Mouse (Mus musculus) liver, embryonic 15.5 days (tissue): ENCODE data around the gene Mybpc2. TPM values are rescaled to one million over a fixed set of nuclear protein-coding genes. Genes with fewer than 3 reads are reported as not detected.

Experiments
- ATAC-seq: fragments of 200-750 bp; cut with Nextera tagmentation; 2 replicates; pipeline ENCODE4 v1.8.0; 2017; ENCODE audit warnings: moderate number of reproducible peaks, mild to moderate bottlenecking, moderate library complexity; ENCODE audit not compliant: insufficient read depth
- H3K27ac ChIP-seq: fragments of 300-500 bp; sonication (generic); replicated peaks from 2 replicates; pipeline ENCODE4 v1.5.1; 2015; ENCODE audit warnings: mild to moderate bottlenecking, inconsistent platforms
- H3K27me3 ChIP-seq: fragments of 300-500 bp; sonication (generic); 2 replicates; pipeline ENCODE4 v1.6.1; 2015; ENCODE audit warnings: mild to moderate bottlenecking, inconsistent platforms
- H3K36me3 ChIP-seq: fragments of 300-500 bp; sonication (generic); replicated peaks from 2 replicates; pipeline ENCODE4 v1.6.1; 2015; ENCODE audit warnings: moderate library complexity, mild to moderate bottlenecking, inconsistent platforms
- H3K4me1 ChIP-seq: fragments of 300-500 bp; sonication (generic); replicated peaks from 2 replicates; pipeline ENCODE4 v1.6.1; 2015; ENCODE audit warnings: inconsistent platforms
- H3K4me2 ChIP-seq: fragments of 300-500 bp; sonication (generic); 2 replicates; pipeline ENCODE4 v1.6.1; 2015; ENCODE audit warnings: moderate library complexity, mild to moderate bottlenecking, inconsistent platforms
- H3K4me3 ChIP-seq: fragments of 300-500 bp; sonication (generic); replicated peaks from 2 replicates; pipeline ENCODE4 v1.5.1; 2015; ENCODE audit warnings: mild to moderate bottlenecking, inconsistent platforms
- H3K9ac ChIP-seq: fragments of 300-500 bp; sonication (generic); 2 replicates; pipeline ENCODE4 v1.6.1; 2015; ENCODE audit warnings: moderate library complexity, mild to moderate bottlenecking, inconsistent platforms
- H3K9me3 ChIP-seq: fragments of 300-500 bp; sonication (generic); replicated peaks from 2 replicates; pipeline ENCODE4 v1.6.1; 2016; ENCODE audit warnings: inconsistent platforms
- WGBS: fragments of 180-500 bp; shearing (Covaris S2); methylation state at CpG from one replicate; pipeline ENCODE4 v1.1.7; 2015; ENCODE audit warnings: mixed read lengths; ENCODE audit not compliant: insufficient replicate concordance; 5-methylcytosine and 5-hydroxymethylcytosine counted together
- polyA plus RNA-seq: library from polyadenylated mRNA; unstranded; fragments of >200 nt; fragmentation: Nextera tagmentation; extraction: Ambion mirVana; gene quantifications from 2 replicates; pipeline ENCODE4 v1.2.1, GENCODE M21; 2015

Mybpc2 gene
- polyA plus RNA-seq, 1 experiment from 2014 or later: 0.10 TPM

DNA sequence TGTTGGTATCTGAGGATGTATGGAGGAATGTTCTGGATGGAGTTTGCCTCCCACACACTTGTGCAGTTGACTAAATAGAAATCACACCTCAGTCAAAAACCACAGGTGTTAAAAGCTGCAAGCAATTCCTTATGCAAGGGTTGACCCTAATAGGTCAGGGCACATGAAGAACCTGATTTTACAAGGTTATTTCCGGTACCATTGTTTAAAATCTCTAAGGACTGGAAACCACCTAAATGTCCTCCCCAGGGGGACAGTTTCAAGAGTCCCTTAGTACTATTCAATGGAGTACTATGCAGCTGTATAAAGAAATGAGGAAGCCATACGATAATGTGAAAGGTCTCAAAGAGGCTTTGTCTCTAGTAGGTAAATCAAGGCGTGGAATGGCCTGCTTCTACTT, 21.8 kb upstream of the Mybpc2 start:
- no peak for ATAC-seq
- no peaks in the 10 kb centered on the region for H3K9me3 ChIP-seq
- H3K4me1 ChIP-seq: peaks cover 23% of the 10 kb centered on the region
- H3K4me3 ChIP-seq: no peak overlapping the region
- H3K27ac ChIP-seq: no peak overlapping the region
- H3K27me3 ChIP-seq: no peaks in the 10 kb centered on the region
- H3K9ac ChIP-seq: no peak overlapping the region
- peaks cover 68% of the 10 kb centered on the region for H3K36me3 ChIP-seq
- H3K4me2 ChIP-seq: no peak overlapping the region
- WGBS: 92% methylated on average over 3 of the region's 3 CpGs

- ATAC-seq: no peak
- H3K4me3 ChIP-seq: no peak overlapping the region
- no peak overlapping the region for H3K9ac ChIP-seq
- WGBS: 85% methylated on average over 12 of the region's 12 CpGs
- peaks cover 16% of the 10 kb centered on the region for H3K4me1 ChIP-seq
- peaks cover 79% of the 10 kb centered on the region for H3K36me3 ChIP-seq
- H3K4me2 ChIP-seq: no peak overlapping the region
- H3K27ac ChIP-seq: no peak overlapping the region
- no peaks in the 10 kb centered on the region for H3K9me3 ChIP-seq
- no peaks in the 10 kb centered on the region for H3K27me3 ChIP-seq
These were observed 18.6 kb upstream of the Mybpc2 start for GRCm38 (mm10) chr7:44543071-44543470.

DNA sequence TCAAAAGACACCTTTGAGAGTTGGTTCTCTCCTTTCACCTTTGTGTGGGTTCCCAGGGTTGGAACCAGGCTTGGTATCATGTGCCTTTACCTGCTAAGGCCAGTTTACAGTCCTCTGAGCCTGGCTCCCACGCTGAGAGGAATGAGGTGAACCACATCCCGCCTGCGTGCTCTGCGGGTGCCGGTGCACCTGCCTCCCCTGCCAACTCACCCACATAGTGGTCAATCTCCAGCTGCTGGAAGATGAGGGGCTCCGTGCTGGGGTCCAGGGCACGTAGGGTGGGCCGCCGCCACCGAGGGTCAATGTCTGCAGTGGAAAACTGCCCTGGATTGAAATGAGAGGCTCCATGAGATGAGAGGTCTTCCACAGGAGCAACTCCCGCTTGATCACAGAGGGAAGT, 18.1 kb upstream of the Mybpc2 start:
- Histone ChIP-seq H3K4me1 (peaks cover 10% of the 10 kb centered on the region), H3K9me3 (no peaks in the 10 kb centered on the region), H3K27ac (no peak overlapping the region), H3K36me3 (peaks cover 85% of the 10 kb centered on the region), H3K4me2 (no peak overlapping the region), H3K4me3 (no peak overlapping the region), H3K27me3 (no peaks in the 10 kb centered on the region), H3K9ac (no peak overlapping the region)
- ATAC-seq: no peak
- 84% methylated on average over 11 of the region's 11 CpGs for WGBS

GRCm38 (mm10) chr7:44538756-44539624, 14.5 kb upstream of the Mybpc2 start:
- H3K4me3 ChIP-seq: no peak overlapping the region
- H3K9ac ChIP-seq: no peak overlapping the region
- H3K4me1 ChIP-seq: no peaks in the 10 kb centered on the region
- H3K4me2 ChIP-seq: no peak overlapping the region
- WGBS: 89% methylated on average over 41 of the region's 41 CpGs
- no peaks in the 10 kb centered on the region for H3K9me3 ChIP-seq
- ATAC-seq: no peak
- H3K36me3 ChIP-seq: peaks cover 99% of the 10 kb centered on the region
- no peak overlapping the region for H3K27ac ChIP-seq
- no peaks in the 10 kb centered on the region for H3K27me3 ChIP-seq

GRCm38 (mm10) chr7:44537496-44537895, 13.0 kb upstream of the Mybpc2 start:
- ATAC-seq: no peak
- Histone ChIP-seq H3K9ac (no peak overlapping the region), H3K27me3 (no peaks in the 10 kb centered on the region), H3K36me3 (peaks cover 100% of the 10 kb centered on the region), H3K4me2 (no peak overlapping the region), H3K4me1 (0 out of 2 replicates have a peak, but pooled peaks cover 4% of the 10 kb centered on the region), H3K4me3 (no peak overlapping the region), H3K9me3 (no peaks in the 10 kb centered on the region), H3K27ac (no peak overlapping the region)
- 90% methylated on average over 13 of the region's 13 CpGs for WGBS

DNA sequence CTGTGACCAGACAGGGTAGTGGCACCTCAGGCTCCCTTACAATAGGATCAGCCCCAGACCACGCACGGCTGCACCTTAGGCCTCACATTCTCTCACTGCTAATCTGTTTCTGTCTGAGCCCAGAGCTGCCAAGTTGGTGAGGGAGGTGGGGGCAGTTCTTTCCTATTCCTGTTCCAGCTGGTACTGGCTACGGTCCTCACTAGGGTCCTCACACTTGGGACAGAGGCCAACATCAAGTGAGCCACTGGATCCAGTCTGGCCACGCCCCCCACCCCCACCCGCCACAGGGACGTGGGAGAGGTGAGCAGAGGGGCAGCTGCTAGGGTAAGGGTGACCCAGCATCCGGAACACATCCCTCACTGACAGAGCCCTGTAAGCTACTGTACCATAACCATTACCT, 12.6 kb upstream of the Mybpc2 start:
- H3K4me2 ChIP-seq: no peak overlapping the region
- ATAC-seq: no peak

DNA sequence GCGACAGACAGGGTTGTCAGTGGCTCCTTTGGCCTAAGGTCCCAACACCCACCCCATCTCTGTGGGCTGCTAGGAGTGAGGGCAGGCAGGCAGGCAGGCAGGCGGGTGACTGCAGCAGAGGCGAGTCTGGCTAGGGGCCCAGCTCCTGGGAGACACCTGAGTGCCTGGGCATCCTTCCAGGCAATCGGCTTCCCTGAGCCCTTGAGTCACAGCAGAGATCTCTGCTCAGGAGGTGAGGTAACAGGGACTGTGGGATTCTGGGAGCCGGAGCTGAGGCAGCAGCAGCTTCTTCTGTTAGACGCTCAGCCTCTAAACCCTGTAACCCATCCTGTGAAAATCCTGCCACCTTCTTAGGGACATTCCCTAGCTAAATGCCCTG, 12.1 kb upstream of the Mybpc2 start:
- H3K36me3 ChIP-seq: peaks cover 96% of the 10 kb centered on the region
- H3K4me2 ChIP-seq: no peak overlapping the region
- no peaks in the 10 kb centered on the region for H3K27me3 ChIP-seq
- no peak overlapping the region for H3K4me3 ChIP-seq
- no peak for ATAC-seq
- H3K9me3 ChIP-seq: no peaks in the 10 kb centered on the region
- 77% methylated on average over 6 of the region's 6 CpGs for WGBS
- no peak overlapping the region for H3K27ac ChIP-seq
- H3K4me1 ChIP-seq: 0 out of 2 replicates have a peak, but pooled peaks cover 4% of the 10 kb centered on the region
- H3K9ac ChIP-seq: no peak overlapping the region

More for the DNA sequence above, 12.6 kb upstream of the Mybpc2 start:
- no peak overlapping the region for H3K27ac ChIP-seq
- H3K27me3 ChIP-seq: no peaks in the 10 kb centered on the region
- H3K4me1 ChIP-seq: 0 out of 2 replicates have a peak, but pooled peaks cover 4% of the 10 kb centered on the region
- no peak overlapping the region for H3K4me3 ChIP-seq
- no peaks in the 10 kb centered on the region for H3K9me3 ChIP-seq
- H3K9ac ChIP-seq: no peak overlapping the region
- 71% methylated on average over 7 of the region's 7 CpGs for WGBS
- H3K36me3 ChIP-seq: peaks cover 100% of the 10 kb centered on the region

DNA sequence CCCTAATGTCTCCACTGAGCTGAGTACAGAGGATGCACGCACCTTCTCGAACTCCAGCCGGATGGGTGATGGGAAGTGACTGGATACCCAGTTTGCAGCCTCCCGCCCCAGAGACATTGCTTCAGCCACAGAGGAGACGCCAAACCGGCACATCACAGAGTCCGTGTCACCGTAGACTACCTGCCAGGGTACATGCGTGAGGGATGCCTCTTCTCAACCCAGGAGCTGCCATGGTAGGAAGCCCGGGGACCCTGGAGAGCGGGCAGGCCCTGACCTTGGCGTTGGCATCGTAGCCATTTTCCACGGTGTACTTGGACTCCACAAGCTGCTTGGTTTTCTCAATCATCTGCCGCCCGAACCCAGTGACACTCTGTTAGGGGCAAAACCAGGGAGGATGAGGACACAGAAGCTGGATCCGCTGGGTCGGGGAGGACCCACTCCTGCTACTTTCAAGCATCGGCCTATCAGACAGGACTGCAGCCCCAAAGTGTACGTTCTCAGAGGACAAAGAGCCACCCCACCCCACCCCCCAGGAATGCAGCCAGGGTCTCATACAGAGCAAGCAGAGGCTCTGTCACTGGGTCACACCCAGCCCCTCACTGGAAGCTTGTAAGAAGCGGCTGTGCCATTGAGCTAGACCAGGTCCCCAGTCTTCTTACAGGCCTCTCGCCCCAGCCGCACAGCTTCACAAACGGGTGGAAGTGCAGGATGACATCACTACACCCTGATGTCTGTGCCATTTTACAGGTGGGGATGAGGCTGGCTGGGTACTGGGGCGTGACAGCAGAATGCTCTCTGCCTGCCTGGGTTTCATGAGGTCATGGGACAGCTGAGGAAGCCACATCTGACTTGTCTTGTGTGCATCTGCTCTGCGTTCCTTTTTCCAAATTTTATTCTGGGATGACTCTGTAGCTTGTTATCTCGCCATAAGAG, 11.5 kb upstream of the Mybpc2 start:
- H3K27ac ChIP-seq: no peak overlapping the region
- H3K4me3 ChIP-seq: no peak overlapping the region
- ATAC-seq: no peak
- H3K27me3 ChIP-seq: no peaks in the 10 kb centered on the region
- 0 out of 2 replicates have a peak, but pooled peaks cover 4% of the 10 kb centered on the region for H3K4me1 ChIP-seq
- 87% methylated on average over 27 of the region's 27 CpGs for WGBS
- peaks cover 89% of the 10 kb centered on the region for H3K36me3 ChIP-seq
- no peak overlapping the region for H3K9ac ChIP-seq
- H3K9me3 ChIP-seq: no peaks in the 10 kb centered on the region
- H3K4me2 ChIP-seq: no peak overlapping the region

GRCm38 (mm10) chr7:44534656-44535441, 10.4 kb upstream of the Mybpc2 start:
- no peak overlapping the region for H3K4me2 ChIP-seq
- no peaks in the 10 kb centered on the region for H3K9me3 ChIP-seq
- H3K9ac ChIP-seq: no peak overlapping the region
- no peaks in the 10 kb centered on the region for H3K27me3 ChIP-seq
- ATAC-seq: no peak
- WGBS: 81% methylated on average over 19 of the region's 19 CpGs
- no peak overlapping the region for H3K4me3 ChIP-seq
- H3K27ac ChIP-seq: no peak overlapping the region
- H3K36me3 ChIP-seq: peaks cover 79% of the 10 kb centered on the region
- H3K4me1 ChIP-seq: 0 out of 2 replicates have a peak, but pooled peaks cover 4% of the 10 kb centered on the region

DNA sequence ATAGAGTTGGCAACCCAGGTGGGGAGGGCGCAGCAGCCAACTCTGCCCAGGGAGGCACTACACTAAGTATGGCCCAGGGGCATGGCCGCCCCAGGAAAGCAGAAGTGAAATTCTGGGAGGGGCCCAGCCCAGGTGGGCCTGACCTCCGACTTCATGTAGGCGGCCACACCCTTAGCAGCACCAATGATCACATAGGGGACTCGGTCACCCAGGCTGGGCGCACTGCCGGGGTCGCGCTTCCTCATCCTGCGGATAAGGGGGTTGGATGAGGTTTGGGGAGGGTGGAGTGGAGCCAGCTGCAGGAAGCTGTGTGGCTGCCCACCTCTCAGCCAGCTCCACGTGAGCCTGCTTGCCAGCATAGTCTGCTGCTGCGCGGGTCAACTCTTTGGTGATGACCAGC, 9.8 kb upstream of the Mybpc2 start:
- no peak for ATAC-seq
- 78% methylated on average over 13 of the region's 13 CpGs for WGBS
- H3K4me1 ChIP-seq: 0 out of 2 replicates have a peak, but pooled peaks cover 4% of the 10 kb centered on the region
- H3K36me3 ChIP-seq: peaks cover 72% of the 10 kb centered on the region
- peaks cover 4% of the 10 kb centered on the region; the same call in 1 of the 2 replicates for H3K27me3 ChIP-seq
- no peak overlapping the region for H3K4me2 ChIP-seq
- no peak overlapping the region for H3K9ac ChIP-seq
- no peak overlapping the region for H3K27ac ChIP-seq
- H3K4me3 ChIP-seq: no peak overlapping the region
- no peaks in the 10 kb centered on the region for H3K9me3 ChIP-seq
